Mouse (Mus musculus) forebrain, embryonic 10.5 days (tissue): ENCODE measurements at regions not wholly inside any gene's neighbourhood (a gene's known extent, or its start where the extent isn't known, plus 50 kb on each side); places are given as distances from the start of the nearest gene placed in this dataset.
"Not testable (repeated sequence)": the region's sequence is repeated elsewhere in the genome, so short reads cannot be mapped to it uniquely, and the experiment has no call there.

Source experiments
- DNase-seq: peaks from one replicate; pipeline ENCODE4 v3.0.0-alpha.2; 2017; ENCODE audit warnings: low spot score; ENCODE audit errors: extremely low spot score
- H3K27ac ChIP-seq: fragments of 300-500 bp; sonication (generic); 2 replicates; pipeline ENCODE4 v1.5.1; 2016; ENCODE audit warnings: mild to moderate bottlenecking
- H3K27me3 ChIP-seq: fragments of 300-500 bp; sonication (generic); 2 replicates; pipeline ENCODE4 v1.6.1; 2016; ENCODE audit warnings: mild to moderate bottlenecking; ENCODE audit not compliant: poor library complexity, severe bottlenecking
- H3K36me3 ChIP-seq: fragments of 300-500 bp; sonication (generic); replicated peaks from 2 replicates; pipeline ENCODE4 v1.6.1; 2016; ENCODE audit warnings: mild to moderate bottlenecking, moderate library complexity
- H3K4me1 ChIP-seq: fragments of 300-500 bp; sonication (generic); 2 replicates; pipeline ENCODE4 v1.6.1; 2016
- H3K4me3 ChIP-seq: fragments of 300-500 bp; sonication (generic); 2 replicates; pipeline ENCODE4 v1.5.1; 2016; ENCODE audit warnings: mild to moderate bottlenecking, moderate library complexity
- H3K9me3 ChIP-seq: fragments of 300-500 bp; sonication (generic); 2 replicates; pipeline ENCODE4 v1.6.1; 2016; ENCODE audit warnings: mild to moderate bottlenecking, moderate library complexity
- whole genome bisulfite sequencing: fragments of 180-500 bp; shearing (Covaris S2); methylation state at CpG from one replicate; pipeline ENCODE4 v1.1.7; 2016; 5-methylcytosine and 5-hydroxymethylcytosine counted together

GRCm38 (mm10) chr4:94367174-94367573, 189.2 kb upstream of the Gm10306 start:
- H3K4me3 ChIP-seq, result no peak overlapping the region
- no peaks in the 10 kb centered on the region for H3K27me3 ChIP-seq
- no peaks in the 10 kb centered on the region for H3K36me3 ChIP-seq
- no peaks in the 10 kb centered on the region for H3K9me3 ChIP-seq
- no peaks in the 10 kb centered on the region for H3K4me1 ChIP-seq
- 94% methylated on average over 3 of the region's 3 CpGs for WGBS
- DNase-seq, result no peak
- H3K27ac ChIP-seq, result no peak overlapping the region

DNA sequence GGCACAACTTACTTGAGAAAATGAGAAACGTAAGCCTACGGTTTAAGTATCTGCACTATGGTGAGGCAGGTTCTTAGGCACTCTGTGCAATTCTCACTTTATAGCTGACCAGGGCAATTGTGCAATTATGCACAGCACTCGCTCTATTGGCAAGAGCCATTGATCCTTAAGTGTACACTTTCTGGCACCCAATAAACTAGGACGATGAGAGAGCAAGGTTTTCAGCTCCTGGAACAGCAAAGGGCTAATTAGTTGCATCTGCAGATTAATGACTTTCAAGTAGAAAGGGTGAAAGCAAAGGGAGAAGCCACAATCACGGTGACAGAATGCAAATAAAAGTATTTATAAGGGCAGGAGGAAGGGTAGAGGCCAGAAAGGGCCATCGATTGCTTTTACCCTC, 185.4 kb upstream of the Gm10306 start:
- H3K4me3 ChIP-seq, result no peak overlapping the region
- H3K27me3 ChIP-seq, result no peaks in the 10 kb centered on the region
- no peak for DNase-seq
- no peaks in the 10 kb centered on the region for H3K9me3 ChIP-seq
- WGBS, result 63% methylated on average over 6 of the region's 6 CpGs
- no peaks in the 10 kb centered on the region for H3K4me1 ChIP-seq
- H3K36me3 ChIP-seq, result no peaks in the 10 kb centered on the region
- H3K27ac ChIP-seq, result no peak overlapping the region

DNA sequence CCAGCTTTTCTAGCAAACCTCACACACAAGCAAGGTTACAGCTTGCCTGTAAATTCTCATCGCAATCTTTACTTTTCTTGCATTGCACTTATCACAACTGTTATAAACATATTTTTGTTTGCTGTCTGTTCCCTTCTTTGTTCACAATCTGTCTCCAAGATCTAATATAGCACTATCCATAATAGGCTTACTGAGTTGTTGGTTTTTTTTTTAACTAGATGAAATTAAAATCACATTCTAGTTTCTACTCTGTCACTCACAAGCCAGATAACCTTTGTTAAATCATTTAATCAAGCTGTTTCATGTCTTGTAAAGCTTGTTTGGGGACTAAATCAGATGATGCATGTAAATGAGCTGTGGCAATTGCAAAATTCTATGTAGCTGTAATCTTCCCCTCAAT, 180.1 kb upstream of the Gm10306 start:
- H3K4me3 ChIP-seq, result no peak overlapping the region
- no peaks in the 10 kb centered on the region for H3K4me1 ChIP-seq
- no peaks in the 10 kb centered on the region for H3K27me3 ChIP-seq
- H3K36me3 ChIP-seq, result no peaks in the 10 kb centered on the region
- 89% methylated on average over 1 of the region's 1 CpGs for WGBS
- no peak overlapping the region for H3K27ac ChIP-seq
- no peak for DNase-seq
- no peaks in the 10 kb centered on the region for H3K9me3 ChIP-seq

GRCm38 (mm10) chr4:94385703-94386102, 170.6 kb upstream of the Gm10306 start:
- DNase-seq, result no peak

GRCm38 (mm10) chr4:94388317-94388716, 168.0 kb upstream of the Gm10306 start:
- 75% methylated on average over 2 of the region's 2 CpGs for WGBS
- no peak for DNase-seq
- H3K27ac ChIP-seq, result no peak overlapping the region

More at GRCm38 (mm10) chr4:94385703-94386102, 170.6 kb upstream of the Gm10306 start:
- no peaks in the 10 kb centered on the region for H3K36me3 ChIP-seq
- H3K27me3 ChIP-seq, result no peaks in the 10 kb centered on the region
- H3K4me3 ChIP-seq, result no peak overlapping the region
- no peaks in the 10 kb centered on the region for H3K9me3 ChIP-seq
- H3K4me1 ChIP-seq, result no peaks in the 10 kb centered on the region
- 79% methylated on average over 7 of the region's 7 CpGs for WGBS
- no peak overlapping the region for H3K27ac ChIP-seq

GRCm38 (mm10) chr4:94394462-94394861, 161.9 kb upstream of the Gm10306 start:
- WGBS, result 81% methylated on average over 2 of the region's 2 CpGs
- Histone ChIP-seq H3K4me3 (no peak overlapping the region), H3K27ac (no peak overlapping the region), H3K36me3 (no peaks in the 10 kb centered on the region), H3K27me3 (no peaks in the 10 kb centered on the region), H3K9me3 (no peaks in the 10 kb centered on the region), H3K4me1 (no peaks in the 10 kb centered on the region)
- DNase-seq, result no peak

More at GRCm38 (mm10) chr4:94388317-94388716, 168.0 kb upstream of the Gm10306 start:
- Histone ChIP-seq H3K36me3 (no peaks in the 10 kb centered on the region), H3K4me1 (no peaks in the 10 kb centered on the region), H3K27me3 (no peaks in the 10 kb centered on the region), H3K9me3 (no peaks in the 10 kb centered on the region), H3K4me3 (no peak overlapping the region)

DNA sequence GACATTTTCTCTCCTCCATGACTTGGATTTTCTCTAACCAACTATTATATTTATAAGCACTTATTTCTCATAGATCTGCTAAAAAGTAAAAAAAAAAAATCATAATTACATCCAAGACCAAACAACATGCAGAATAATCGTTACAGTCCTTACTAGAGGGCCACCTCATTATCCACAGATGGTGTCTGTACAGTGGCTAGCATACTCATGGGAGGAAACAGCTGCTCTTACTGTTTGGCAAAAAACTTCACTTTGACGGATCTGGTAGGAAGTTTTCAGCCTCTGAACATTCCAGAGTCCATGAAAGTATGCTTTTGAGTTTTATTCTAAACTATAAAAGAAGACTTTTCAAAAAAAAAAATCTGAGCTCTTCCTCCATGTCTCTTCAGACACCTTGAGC, 159.1 kb upstream of the Gm10306 start:
- Histone ChIP-seq H3K27ac (no peak overlapping the region), H3K4me3 (no peak overlapping the region), H3K36me3 (no peaks in the 10 kb centered on the region), H3K27me3 (no peaks in the 10 kb centered on the region), H3K9me3 (no peaks in the 10 kb centered on the region), H3K4me1 (no peaks in the 10 kb centered on the region)
- no peak for DNase-seq
- WGBS, result 79% methylated on average over 2 of the region's 2 CpGs

GRCm38 (mm10) chr4:94406922-94407321, 149.4 kb upstream of the Gm10306 start:
- peaks cover 3% of the 10 kb centered on the region; the same call in 1 of the 2 replicates for H3K4me1 ChIP-seq
- DNase-seq, result no peak
- WGBS, result 77% methylated on average over 1 of the region's 1 CpGs

DNA sequence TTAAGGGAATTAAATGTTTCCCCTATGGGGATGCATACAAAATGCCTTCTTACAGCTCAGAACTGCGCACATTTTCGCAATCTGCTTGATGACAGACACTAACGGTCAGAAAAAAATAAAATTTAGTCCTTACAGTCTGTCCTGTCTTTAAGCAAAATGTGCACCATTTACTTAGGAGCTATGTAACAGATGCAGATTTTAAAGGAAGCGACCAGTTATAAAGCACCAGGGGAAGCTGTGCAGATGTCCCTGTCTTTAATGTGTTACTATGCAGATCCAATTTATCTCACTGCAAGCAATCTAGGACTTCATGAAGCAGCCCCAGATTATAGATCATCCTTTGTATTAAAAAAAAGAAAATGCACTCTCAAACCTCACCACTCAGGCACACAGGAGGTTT, 148.8 kb upstream of the Gm10306 start:
- 92% methylated on average over 4 of the region's 4 CpGs for WGBS
- H3K4me1 ChIP-seq, result peaks cover 3% of the 10 kb centered on the region; the same call in 1 of the 2 replicates

More at GRCm38 (mm10) chr4:94406922-94407321, 149.4 kb upstream of the Gm10306 start:
- Histone ChIP-seq H3K27ac (no peak overlapping the region), H3K27me3 (no peaks in the 10 kb centered on the region), H3K9me3 (no peaks in the 10 kb centered on the region), H3K36me3 (no peaks in the 10 kb centered on the region), H3K4me3 (no peak overlapping the region)

DNA sequence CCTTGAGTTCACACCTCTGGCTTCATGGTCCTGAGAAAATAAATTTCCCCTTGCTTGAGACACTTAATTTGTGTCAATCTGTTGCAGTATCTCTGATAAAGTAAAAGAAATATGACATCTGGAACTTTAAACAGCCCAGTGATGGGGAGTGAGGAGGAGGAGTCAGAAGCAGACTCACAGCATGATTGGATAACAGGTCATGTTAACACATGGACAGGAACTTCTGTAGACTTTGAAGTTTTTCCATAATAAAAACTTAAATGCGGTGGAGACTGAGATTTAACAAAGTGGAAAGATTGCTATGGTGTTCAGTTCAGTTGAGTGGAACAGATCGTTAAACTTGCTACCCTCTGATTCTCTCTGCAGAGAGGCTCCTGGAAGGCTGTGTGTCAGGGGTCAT, 143.7 kb upstream of the Gm10306 start:
- 56% methylated on average over 2 of the region's 2 CpGs for WGBS
- no peak overlapping the region for H3K4me3 ChIP-seq
- H3K9me3 ChIP-seq, result no peaks in the 10 kb centered on the region
- no peaks in the 10 kb centered on the region for H3K27me3 ChIP-seq
- no peak overlapping the region for H3K27ac ChIP-seq
- no peaks in the 10 kb centered on the region for H3K36me3 ChIP-seq
- H3K4me1 ChIP-seq, result no peaks in the 10 kb centered on the region
- DNase-seq, result no peak

More for the DNA sequence above, 148.8 kb upstream of the Gm10306 start:
- Histone ChIP-seq H3K27ac (no peak overlapping the region), H3K27me3 (no peaks in the 10 kb centered on the region), H3K9me3 (no peaks in the 10 kb centered on the region), H3K4me3 (no peak overlapping the region), H3K36me3 (no peaks in the 10 kb centered on the region)
- DNase-seq, result no peak

DNA sequence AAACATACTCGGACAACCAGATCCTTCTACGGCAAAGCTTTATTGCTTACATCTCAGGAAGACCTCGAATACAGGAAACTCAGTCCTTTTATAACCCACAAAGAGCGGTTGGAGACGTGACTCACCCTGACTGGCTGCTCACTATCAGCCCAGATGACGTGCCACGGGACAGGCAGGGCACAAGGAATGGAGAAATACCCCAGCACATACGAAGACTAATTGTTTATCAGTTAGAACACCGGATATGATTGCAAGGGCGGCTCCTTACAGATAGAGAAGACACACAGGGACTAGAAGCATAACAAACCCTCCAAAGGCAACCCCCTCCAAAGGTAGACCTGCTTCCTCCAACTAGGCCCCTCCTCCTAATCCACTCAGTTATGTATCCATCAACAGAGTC, 130.8 kb upstream of the Gm10306 start:
- H3K9me3 ChIP-seq, result peaks cover 11% of the 10 kb centered on the region; the same call in 1 of the 2 replicates
- 91% methylated on average over 10 of the region's 10 CpGs for WGBS
- DNase-seq, H3K4me3 ChIP-seq, H3K36me3 ChIP-seq, H3K27ac ChIP-seq, H3K27me3 ChIP-seq, H3K4me1 ChIP-seq: not testable (repeated sequence)

DNA sequence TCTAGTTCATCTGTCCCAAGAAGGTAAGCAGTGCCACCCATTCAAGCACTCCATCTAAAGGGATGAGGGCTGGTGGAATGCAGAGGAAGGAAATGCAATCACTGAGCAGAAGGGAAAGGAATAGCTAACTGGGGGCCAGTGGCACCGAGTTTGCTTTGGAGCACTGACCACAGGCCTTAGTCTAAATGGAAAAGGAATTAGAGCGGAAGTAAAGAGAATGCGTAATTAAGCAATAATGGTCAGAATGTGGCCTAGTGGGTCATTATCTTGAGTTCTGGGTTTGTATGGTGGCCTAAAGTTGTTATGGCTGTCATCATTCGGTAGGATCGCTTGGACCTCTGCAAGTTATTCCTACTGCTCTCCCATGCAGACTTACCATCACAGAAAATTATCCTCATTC, 128.8 kb upstream of the Gm10306 start:
- Histone ChIP-seq H3K27ac (no peak overlapping the region), H3K36me3 (no peaks in the 10 kb centered on the region), H3K27me3 (no peaks in the 10 kb centered on the region), H3K4me3 (no peak overlapping the region), H3K9me3 (peaks cover 15% of the 10 kb centered on the region; the same call in 1 of the 2 replicates), H3K4me1 (no peaks in the 10 kb centered on the region)
- DNase-seq, result no peak
- 93% methylated on average over 5 of the region's 5 CpGs for WGBS

DNA sequence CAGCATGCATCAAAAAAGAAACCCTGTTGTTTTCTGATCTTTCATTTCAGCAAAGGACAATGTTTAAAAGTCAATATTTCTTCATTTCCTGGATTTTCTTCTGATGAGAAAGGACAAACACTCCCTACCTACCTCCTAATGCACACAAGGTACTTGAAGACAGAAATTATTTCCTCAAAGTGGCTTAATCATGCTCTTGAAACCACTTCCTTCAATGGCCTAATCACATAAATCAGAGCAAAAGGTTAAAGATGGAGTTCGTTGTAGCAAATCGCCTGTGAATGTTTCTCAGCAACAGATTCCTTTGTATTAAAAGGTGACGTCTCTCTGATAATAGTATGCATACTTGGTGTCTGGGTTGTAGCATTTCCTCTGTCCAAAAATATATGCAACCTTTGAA, 124.3 kb upstream of the Gm10306 start:
- no peaks in the 10 kb centered on the region for H3K4me1 ChIP-seq
- WGBS, result 89% methylated on average over 3 of the region's 3 CpGs
- no peaks in the 10 kb centered on the region for H3K36me3 ChIP-seq
- H3K27ac ChIP-seq, result no peak overlapping the region
- DNase-seq, result no peak
- no peaks in the 10 kb centered on the region for H3K27me3 ChIP-seq
- no peak overlapping the region for H3K4me3 ChIP-seq
- H3K9me3 ChIP-seq, result peaks cover 15% of the 10 kb centered on the region; the same call in 1 of the 2 replicates
